Mouse (Mus musculus) adrenal gland, postnatal 14 days (tissue): ENCODE measurements around the gene Tmem37. TPM values are rescaled to one million over a fixed set of nuclear protein-coding genes. Genes with fewer than 3 reads are reported as not detected.

Source experiments
- DNase-seq: peaks from one replicate; pipeline ENCODE4 v3.0.0; 2021; ENCODE audit warnings: mixed read lengths
- total RNA-seq: library from RNA; stranded (reverse); gene quantifications from 2 replicates; pipeline ENCODE4 v1.2.3, GENCODE M21; 2021

Tmem37 gene
- total RNA-seq, 1 experiment from 2014 or later = 26.9 TPM

DNA sequence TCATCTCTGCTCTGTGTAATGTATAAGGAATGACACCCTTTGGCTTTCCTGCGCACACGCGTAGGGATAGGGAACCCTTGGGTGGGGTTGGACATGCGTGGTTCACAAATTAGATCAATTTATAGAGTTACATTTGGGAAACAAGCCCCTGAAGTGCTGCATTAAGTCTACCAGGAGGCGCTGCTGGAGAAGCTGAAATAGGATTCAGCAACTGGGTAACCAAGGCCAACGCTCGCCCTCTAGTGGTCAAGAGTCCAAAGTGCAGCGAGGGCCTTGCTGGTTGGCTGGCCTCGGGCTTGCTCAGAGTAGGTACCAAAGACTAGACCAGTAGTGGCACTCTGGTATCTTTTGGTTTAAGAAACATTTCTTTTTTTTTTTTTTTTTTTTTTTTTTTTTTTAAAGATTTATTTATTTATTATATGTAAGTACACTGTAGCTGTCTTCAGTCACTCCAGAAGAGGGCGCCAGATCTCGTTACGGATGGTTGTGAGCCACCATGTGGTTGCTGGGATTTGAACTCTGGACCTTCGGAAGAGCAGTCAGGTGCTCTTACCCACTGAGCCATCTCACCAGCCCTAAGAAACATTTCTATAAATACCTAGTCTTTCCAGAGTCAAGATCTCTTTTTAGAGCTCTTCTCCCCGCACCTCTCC, 19.7 kb upstream of the Tmem37 start:
- DNase-seq = peak; percentile 94

DNA sequence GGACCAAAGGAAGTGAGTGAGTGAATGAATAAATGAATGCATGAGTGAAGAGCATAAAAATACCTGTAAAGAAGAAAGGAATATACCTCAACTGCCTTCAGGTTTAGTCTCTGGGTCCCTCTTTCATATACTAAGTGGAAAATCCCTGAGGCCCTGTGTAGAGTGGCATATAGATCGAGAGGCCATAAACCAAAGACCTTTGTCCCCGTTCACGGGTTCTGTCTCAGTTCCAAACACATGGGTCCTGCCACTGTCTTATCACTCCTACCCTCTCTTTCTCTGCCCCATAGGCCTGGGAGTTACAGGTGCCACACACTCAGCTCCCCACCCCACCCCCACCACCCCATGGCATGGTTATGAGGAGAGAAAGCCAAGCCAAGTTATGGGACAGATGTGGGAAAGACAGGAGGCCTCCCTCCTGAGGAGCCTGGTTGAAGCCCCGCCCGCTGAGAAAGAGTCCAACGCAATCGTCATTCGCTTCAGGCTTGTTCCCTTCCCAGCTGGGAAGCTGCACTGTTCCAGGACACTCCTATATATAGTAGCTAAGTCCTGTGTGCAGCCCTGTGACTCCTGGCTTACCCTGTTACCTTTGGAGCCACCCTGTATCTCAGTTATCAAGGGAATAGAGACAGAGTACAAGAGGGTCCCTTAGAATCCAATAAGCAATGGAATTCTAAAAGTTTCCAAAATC, 17.2 kb upstream of the Tmem37 start:
- no peak for DNase-seq

- DNase-seq = no peak
Measured at GRCm38 (mm10) chr1:120089180-120089579, 15.3 kb upstream of the Tmem37 start.

- no peak for DNase-seq
Measured at GRCm38 (mm10) chr1:120086644-120087043, 12.8 kb upstream of the Tmem37 start.

GRCm38 (mm10) chr1:120085696-120086095, 11.8 kb upstream of the Tmem37 start:
- no peak for DNase-seq

GRCm38 (mm10) chr1:120083921-120084517, 10.1 kb upstream of the Tmem37 start:
- no peak for DNase-seq

DNA sequence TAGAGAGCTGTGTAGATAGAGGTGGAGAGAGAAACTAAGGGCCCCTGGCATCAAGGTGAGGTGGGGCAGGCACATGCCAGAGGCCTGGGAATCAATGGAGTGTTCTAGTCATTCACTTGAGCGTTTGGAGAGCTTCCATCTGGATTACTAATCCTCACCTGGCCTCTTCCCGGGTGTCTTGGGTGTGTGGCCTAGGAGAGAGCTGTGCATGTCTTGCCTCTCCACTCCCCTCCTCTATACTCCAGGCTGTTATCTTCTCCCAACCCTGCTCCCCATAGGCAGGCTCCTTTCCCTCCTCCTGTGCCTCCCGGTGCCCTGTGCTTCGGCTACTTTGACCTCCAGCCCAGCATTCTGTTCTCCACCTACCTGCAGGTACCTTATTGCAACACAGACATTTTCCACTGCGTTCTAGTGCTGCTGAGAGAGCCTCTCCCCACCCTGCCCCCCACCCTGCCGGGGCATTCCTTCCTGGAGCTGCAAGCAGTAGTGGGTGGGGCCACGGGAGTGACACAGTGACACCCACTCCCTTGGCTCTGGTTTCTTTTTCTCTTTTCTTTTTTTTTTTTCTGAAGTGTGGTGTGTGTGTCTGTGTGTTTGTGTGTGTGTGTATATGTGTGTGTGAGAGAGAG, 9.2 kb upstream of the Tmem37 start:
- no peak for DNase-seq

GRCm38 (mm10) chr1:120080632-120081031, 6.8 kb upstream of the Tmem37 start:
- DNase-seq = peak; percentile 32

DNA sequence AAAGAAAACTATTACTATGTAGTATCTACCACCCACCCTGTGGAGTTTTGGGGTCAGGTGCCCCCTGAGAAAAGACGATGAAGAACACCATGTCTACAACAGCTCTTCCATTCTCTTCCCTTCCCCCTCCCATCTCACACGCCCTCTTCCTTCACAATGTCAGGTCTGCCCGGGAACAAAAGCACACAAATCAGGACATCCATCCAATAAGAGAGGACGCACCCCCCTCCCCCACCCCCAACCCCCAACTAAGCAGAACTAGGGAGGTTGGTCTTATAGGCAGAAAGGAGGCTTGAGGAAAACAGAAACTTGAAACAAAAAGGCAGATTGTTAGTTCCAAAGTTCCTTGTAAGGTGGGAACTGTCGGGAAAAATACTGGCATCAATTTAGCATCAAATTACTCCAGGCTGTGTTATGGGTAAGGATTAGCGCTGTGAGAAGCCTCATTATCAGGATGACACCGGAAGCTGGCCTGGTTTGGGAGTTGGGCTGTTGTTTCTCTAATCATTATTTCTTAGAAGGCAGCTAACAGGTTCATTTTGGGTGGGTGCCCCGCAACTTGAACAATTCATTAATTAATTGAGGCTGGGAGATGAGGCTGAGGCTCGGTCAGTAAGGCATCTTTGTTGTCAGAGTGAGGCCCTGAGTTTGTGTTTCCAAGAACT, 4.0 kb upstream of the Tmem37 start:
- no peak for DNase-seq

- no peak for DNase-seq
Measured at GRCm38 (mm10) chr1:120075507-120075906, 1.6 kb upstream of the Tmem37 start.

DNA sequence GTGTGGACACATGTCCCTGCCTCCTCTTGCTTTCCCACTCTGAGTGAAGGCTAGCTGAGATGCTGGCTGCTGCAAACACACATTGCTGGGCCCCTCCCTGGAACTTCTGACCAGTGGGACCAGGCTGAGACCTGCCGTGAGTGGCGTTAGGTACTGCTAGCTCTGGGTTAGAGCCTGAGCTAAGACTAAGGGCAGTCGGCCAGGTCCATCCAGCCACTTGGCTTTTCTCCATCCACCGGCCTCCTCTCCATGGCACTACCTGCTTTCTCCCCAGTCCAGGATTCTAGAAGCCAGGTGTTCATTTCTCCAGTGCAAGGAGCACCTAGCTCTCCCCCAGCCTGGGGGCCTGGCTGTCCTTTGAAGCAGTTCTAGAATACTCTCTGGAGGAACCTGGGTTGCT, 1.1 kb upstream of the Tmem37 start:
- DNase-seq = peak; percentile 35

- DNase-seq = no peak
Measured at GRCm38 (mm10) chr1:120074307-120074702, 431 bp upstream of the Tmem37 start.

- peak; percentile 82 for DNase-seq
Measured at GRCm38 (mm10) chr1:120072900-120073299, 974 bp downstream of the Tmem37 start.

DNA sequence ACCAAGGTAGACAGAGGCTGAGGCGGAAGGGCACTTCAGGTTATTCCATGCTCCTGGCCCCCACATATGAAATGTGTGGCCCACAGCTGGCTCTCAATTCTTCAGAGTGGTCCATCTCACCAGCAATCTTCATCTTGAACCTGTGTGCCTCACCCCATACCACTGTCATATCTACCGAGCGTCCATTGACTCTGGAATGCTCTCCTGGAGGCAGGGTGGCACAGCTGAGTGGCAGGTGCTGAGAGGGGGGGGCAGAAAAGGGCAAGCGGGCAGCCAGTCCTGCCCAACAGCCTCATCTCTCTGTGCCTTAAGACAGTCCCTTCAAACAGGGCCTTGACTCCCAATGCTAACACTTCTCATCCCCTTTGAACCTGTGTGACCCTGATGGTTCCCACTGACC, 2.7 kb downstream of the Tmem37 start:
- DNase-seq = no peak

- no peak for DNase-seq
Measured at GRCm38 (mm10) chr1:120070168-120070567, 3.7 kb downstream of the Tmem37 start.

GRCm38 (mm10) chr1:120069120-120069519, 4.8 kb downstream of the Tmem37 start:
- DNase-seq = no peak

DNA sequence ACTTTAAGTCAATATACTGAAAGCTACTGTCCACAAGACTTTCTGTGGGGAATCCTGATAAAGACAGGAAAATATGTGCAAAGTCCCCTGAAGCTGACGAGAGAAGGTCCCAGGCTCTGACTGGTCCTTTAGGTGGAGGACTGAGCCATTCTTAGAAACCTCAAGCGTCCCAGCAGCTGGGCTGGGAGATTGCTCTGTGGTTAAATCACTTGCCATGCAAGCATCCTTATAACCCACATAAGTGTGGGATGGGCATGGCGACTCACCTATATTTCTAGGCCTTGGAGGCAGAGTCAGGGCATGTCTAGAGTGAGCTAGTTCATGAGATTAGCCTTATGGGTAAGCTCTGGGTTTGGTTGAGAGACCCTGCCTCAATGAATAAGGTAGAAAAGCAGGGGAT, 7.2 kb downstream of the Tmem37 start:
- no peak for DNase-seq

DNA sequence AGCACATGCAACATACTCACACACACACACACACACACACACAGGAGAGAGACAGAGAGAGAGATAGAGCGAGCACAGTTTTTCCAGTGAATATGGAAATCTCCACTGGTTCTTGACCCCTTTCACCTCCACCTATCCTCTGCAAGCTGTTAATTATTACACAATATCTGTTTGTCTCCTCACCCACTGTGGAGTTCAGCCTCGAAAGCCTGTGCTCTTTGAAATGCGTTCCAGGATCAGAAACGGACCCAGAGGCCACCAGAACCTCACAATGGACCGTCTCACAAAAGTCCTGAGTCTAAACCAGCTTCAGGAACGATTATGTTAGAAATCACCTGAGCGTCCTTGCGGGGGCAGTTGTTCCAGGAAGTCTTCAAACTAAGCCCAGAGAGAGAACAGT, 7.7 kb downstream of the Tmem37 start:
- DNase-seq = no peak

- no peak for DNase-seq
Measured at GRCm38 (mm10) chr1:120064036-120064682, 9.7 kb downstream of the Tmem37 start.

- DNase-seq = no peak
Measured at GRCm38 (mm10) chr1:120062231-120062630, 11.6 kb downstream of the Tmem37 start.

- no peak for DNase-seq
Measured at GRCm38 (mm10) chr1:120060687-120061086, 13.2 kb downstream of the Tmem37 start.
